Mouse (Mus musculus) megakaryocyte, embryonic 14.5 days (primary cell): ENCODE results near the gene Adamts16.

Experiments used
- FLI1 ChIP-seq: IDR thresholded peaks from 2 replicates; pipeline ENCODE4 v1.6.1; 2012; ENCODE audit warnings: low read length, inconsistent platforms, mixed read lengths
- GATA1 ChIP-seq: IDR thresholded peaks from 3 replicates; pipeline ENCODE4 v1.6.1; 2012; ENCODE audit warnings: mixed read lengths, low read length, inconsistent platforms, borderline replicate concordance

DNA sequence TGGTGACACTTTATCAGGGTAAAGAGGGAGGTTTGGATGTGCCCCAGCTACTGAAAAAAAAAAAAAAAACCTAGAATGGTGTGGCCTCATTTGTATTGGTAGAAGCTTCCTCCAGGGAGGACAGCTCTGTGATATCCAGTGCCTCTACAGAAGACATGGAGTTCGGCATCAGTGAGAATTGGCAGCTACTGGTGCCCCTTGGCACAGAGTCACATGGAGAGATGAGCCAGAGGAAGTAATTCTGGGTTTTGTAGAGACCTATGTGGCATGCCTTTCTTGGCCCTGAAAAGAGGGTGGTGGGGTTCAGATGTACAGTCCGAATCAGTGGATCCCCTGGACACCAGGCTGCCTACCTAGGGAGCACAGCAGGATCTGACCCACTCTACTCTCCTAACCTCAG, 122.8 kb downstream of the Adamts16 start:
- no peak for TF ChIP-seq GATA1
- TF ChIP-seq FLI1, result no peak
